Mouse (Mus musculus) forebrain, embryonic 12.5 days (tissue): ENCODE measurements at regions not wholly inside any gene's neighbourhood (a gene's known extent, or its start where the extent isn't known, plus 50 kb on each side); places are given as distances from the start of the nearest gene placed in this dataset.

Source experiments
- ATAC-seq: fragments of 200-750 bp; cut with Nextera tagmentation; 2 replicates; pipeline ENCODE4 v1.8.0; 2017; ENCODE audit warnings: moderate TSS enrichment; ENCODE audit not compliant: low FRiP score
- H3K27ac ChIP-seq: fragments of 300-500 bp; sonication (generic); 2 replicates; pipeline ENCODE4 v1.5.1; 2016; ENCODE audit warnings: mild to moderate bottlenecking
- H3K27me3 ChIP-seq: fragments of 300-500 bp; sonication (generic); 2 replicates; pipeline ENCODE4 v1.6.1; 2016; ENCODE audit warnings: mild to moderate bottlenecking
- H3K36me3 ChIP-seq: fragments of 300-500 bp; sonication (generic); replicated peaks from 2 replicates; pipeline ENCODE4 v1.6.1; 2016; ENCODE audit warnings: mild to moderate bottlenecking
- H3K4me1 ChIP-seq: fragments of 300-500 bp; sonication (generic); 2 replicates; pipeline ENCODE4 v1.6.1; 2016
- H3K4me2 ChIP-seq: fragments of 300-500 bp; sonication (generic); 2 replicates; pipeline ENCODE4 v1.6.1; 2016; ENCODE audit warnings: mild to moderate bottlenecking, moderate library complexity
- H3K4me3 ChIP-seq: fragments of 300-500 bp; sonication (generic); replicated peaks from 2 replicates; pipeline ENCODE4 v1.5.1; 2016; ENCODE audit warnings: mild to moderate bottlenecking
- H3K9ac ChIP-seq: fragments of 300-500 bp; sonication (generic); 2 replicates; pipeline ENCODE4 v1.6.1; 2016; ENCODE audit warnings: mild to moderate bottlenecking
- H3K9me3 ChIP-seq: fragments of 300-500 bp; sonication (generic); 2 replicates; pipeline ENCODE4 v1.6.1; 2016
- WGBS: fragments of 180-500 bp; shearing (Covaris S2); methylation state at CpG from one replicate; pipeline ENCODE4 v1.1.7; 2016; 5-methylcytosine and 5-hydroxymethylcytosine counted together

- 94% methylated on average over 5 of the region's 5 CpGs for WGBS
- no peak for ATAC-seq
Observed at GRCm38 (mm10) chr12:27619616-27620015, 277.2 kb upstream of the Sox11 start.

DNA sequence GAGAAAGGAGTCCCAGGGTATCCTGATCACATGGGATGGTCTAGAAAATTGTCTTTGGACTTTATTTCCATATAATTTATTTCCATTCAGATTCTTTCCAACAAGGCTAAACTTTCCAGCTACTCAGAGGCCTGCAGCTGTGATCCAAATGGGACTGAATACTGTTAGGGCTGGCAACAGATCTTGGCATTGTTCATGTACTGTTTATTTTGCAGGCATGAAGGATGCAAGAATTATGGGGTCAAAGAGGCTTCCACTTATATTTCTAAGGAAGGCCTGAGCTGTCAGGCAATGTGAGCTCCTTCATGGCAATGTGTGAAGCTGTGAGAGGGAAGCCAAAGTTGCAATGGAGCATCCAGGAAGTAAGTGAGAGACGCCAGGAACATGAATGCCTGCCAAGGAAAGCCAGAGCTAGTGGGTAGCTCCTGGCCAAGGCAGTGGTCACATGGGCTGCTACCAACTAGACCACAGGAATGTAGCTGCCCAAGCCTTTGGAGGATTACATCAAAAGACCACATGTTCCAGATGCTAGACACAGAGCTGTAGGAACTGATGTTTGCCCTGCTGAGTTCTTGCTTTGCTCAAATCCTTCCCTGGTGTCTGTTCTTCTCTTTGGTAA, 261.8 kb upstream of the Sox11 start:
- Histone ChIP-seq H3K4me1 (no peaks in the 10 kb centered on the region), H3K36me3 (no peaks in the 10 kb centered on the region), H3K4me3 (no peak overlapping the region), H3K9ac (no peak overlapping the region), H3K4me2 (no peak overlapping the region), H3K9me3 (no peaks in the 10 kb centered on the region), H3K27me3 (no peaks in the 10 kb centered on the region), H3K27ac (no peak overlapping the region)
- 75% methylated on average over 1 of the region's 1 CpGs for WGBS
- no peak for ATAC-seq

More at GRCm38 (mm10) chr12:27619616-27620015, 277.2 kb upstream of the Sox11 start:
- no peak overlapping the region for H3K27ac ChIP-seq
- no peaks in the 10 kb centered on the region for H3K9me3 ChIP-seq
- no peaks in the 10 kb centered on the region for H3K36me3 ChIP-seq
- H3K4me3 ChIP-seq, result no peak overlapping the region
- H3K9ac ChIP-seq, result no peak overlapping the region
- H3K4me1 ChIP-seq, result no peaks in the 10 kb centered on the region
- no peaks in the 10 kb centered on the region for H3K27me3 ChIP-seq
- no peak overlapping the region for H3K4me2 ChIP-seq

DNA sequence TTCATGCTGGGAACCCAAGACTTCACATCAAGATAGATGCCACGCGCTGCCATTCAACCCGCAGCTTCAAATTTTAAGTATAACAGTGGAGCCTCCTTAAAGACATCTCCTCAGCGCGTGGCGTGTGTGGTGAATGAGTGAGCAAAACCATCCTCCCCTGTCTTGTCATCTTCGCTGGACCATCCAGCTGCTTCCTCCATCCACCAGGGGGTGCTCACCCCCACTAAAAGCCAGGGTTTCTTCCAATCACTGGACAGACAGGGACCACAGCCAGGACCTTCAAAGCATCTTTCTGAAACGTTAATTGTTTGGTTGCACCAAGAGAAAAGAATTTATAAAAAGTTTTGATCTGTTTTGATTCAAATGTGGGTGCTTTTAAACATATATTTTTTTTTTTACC, 256.8 kb upstream of the Sox11 start:
- Histone ChIP-seq H3K4me1 (peaks cover 22% of the 10 kb centered on the region), H3K27me3 (no peaks in the 10 kb centered on the region), H3K9me3 (no peaks in the 10 kb centered on the region), H3K4me3 (no peak overlapping the region), H3K36me3 (no peaks in the 10 kb centered on the region), H3K4me2 (no peak overlapping the region), H3K9ac (no peak overlapping the region), H3K27ac (no peak overlapping the region)
- ATAC-seq, result 0 out of 2 replicates have a peak, but pooled peaks have one; percentile 61
- 42% methylated on average over 8 of the region's 8 CpGs for WGBS

- Histone ChIP-seq H3K9me3 (no peaks in the 10 kb centered on the region), H3K4me2 (no peak overlapping the region), H3K4me1 (peaks cover 22% of the 10 kb centered on the region), H3K27ac (peak overlapping the region; percentile 63), H3K9ac (no peak overlapping the region; the same call in 1 of the 2 replicates), H3K4me3 (no peak overlapping the region), H3K27me3 (no peaks in the 10 kb centered on the region), H3K36me3 (no peaks in the 10 kb centered on the region)
- ATAC-seq, result no peak
- 45% methylated on average over 7 of the region's 7 CpGs for WGBS
Observed at GRCm38 (mm10) chr12:27597878-27598277, 255.5 kb upstream of the Sox11 start.

- peaks cover 22% of the 10 kb centered on the region for H3K4me1 ChIP-seq
- H3K27ac ChIP-seq, result peak overlapping the region; percentile 63
- H3K9me3 ChIP-seq, result no peaks in the 10 kb centered on the region
- H3K36me3 ChIP-seq, result no peaks in the 10 kb centered on the region
- ATAC-seq, result no peak
- H3K4me3 ChIP-seq, result no peak overlapping the region
- 37% methylated on average over 3 of the region's 3 CpGs for WGBS
- H3K9ac ChIP-seq, result no peak overlapping the region
- no peaks in the 10 kb centered on the region for H3K27me3 ChIP-seq
- no peak overlapping the region for H3K4me2 ChIP-seq
Observed at GRCm38 (mm10) chr12:27597322-27597721, 254.9 kb upstream of the Sox11 start.

- WGBS, result 60% methylated on average over 2 of the region's 2 CpGs
- Histone ChIP-seq H3K9me3 (no peaks in the 10 kb centered on the region), H3K4me2 (no peak overlapping the region), H3K27me3 (no peaks in the 10 kb centered on the region), H3K36me3 (no peaks in the 10 kb centered on the region), H3K4me1 (peaks cover 22% of the 10 kb centered on the region), H3K27ac (no peak overlapping the region), H3K9ac (no peak overlapping the region), H3K4me3 (no peak overlapping the region)
- ATAC-seq, result no peak
Observed at GRCm38 (mm10) chr12:27595576-27595975, 253.2 kb upstream of the Sox11 start.

GRCm38 (mm10) chr12:27593436-27593835, 251.1 kb upstream of the Sox11 start:
- 56% methylated on average over 1 of the region's 1 CpGs for WGBS
- Histone ChIP-seq H3K4me2 (no peak overlapping the region), H3K4me3 (no peak overlapping the region), H3K9ac (no peak overlapping the region), H3K4me1 (peaks cover 18% of the 10 kb centered on the region), H3K9me3 (no peaks in the 10 kb centered on the region), H3K27ac (no peak overlapping the region), H3K36me3 (no peaks in the 10 kb centered on the region), H3K27me3 (no peaks in the 10 kb centered on the region)
- no peak for ATAC-seq

GRCm38 (mm10) chr12:27576109-27576700, 233.8 kb upstream of the Sox11 start:
- Histone ChIP-seq H3K27ac (peak overlapping the region; percentile 78), H3K4me3 (no peak overlapping the region), H3K9ac (no peak overlapping the region), H3K4me2 (no peak overlapping the region), H3K36me3 (no peaks in the 10 kb centered on the region), H3K9me3 (no peaks in the 10 kb centered on the region), H3K27me3 (no peaks in the 10 kb centered on the region), H3K4me1 (peaks cover 18% of the 10 kb centered on the region)
- WGBS, result 59% methylated on average over 3 of the region's 3 CpGs
- peak; percentile 75 for ATAC-seq

- Histone ChIP-seq H3K27me3 (no peaks in the 10 kb centered on the region), H3K4me1 (peaks cover 18% of the 10 kb centered on the region), H3K9me3 (no peaks in the 10 kb centered on the region), H3K9ac (no peak overlapping the region), H3K4me3 (no peak overlapping the region), H3K4me2 (no peak overlapping the region; the same call in 1 of the 2 replicates), H3K36me3 (no peaks in the 10 kb centered on the region), H3K27ac (peak overlapping the region; percentile 78)
- 24% methylated on average over 7 of the region's 7 CpGs for WGBS
- ATAC-seq, result peak; percentile 83
Observed at GRCm38 (mm10) chr12:27575629-27576028, 233.3 kb upstream of the Sox11 start.

DNA sequence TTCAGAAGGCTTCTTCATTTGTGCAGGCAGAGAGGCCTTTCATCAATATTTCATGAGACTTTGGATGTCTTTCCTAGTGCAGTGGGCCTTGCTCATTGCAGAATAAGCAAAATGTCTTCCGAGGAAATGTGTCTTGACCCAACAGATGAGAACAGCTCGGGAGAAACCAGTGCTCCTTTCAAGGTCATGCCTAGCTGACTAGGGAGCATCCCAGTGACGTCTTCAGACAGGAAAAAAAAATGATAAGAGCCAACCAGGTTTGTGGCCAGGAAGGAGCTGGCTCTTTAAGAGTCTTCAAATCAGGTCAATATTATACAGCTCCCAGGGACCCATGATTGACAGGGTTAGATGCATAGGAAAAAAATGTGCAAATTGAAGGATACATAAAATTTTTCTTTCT, 224.9 kb upstream of the Sox11 start:
- WGBS, result 52% methylated on average over 3 of the region's 3 CpGs
- no peaks in the 10 kb centered on the region for H3K27me3 ChIP-seq
- no peaks in the 10 kb centered on the region for H3K36me3 ChIP-seq
- ATAC-seq, result no peak
- H3K4me1 ChIP-seq, result peaks cover 45% of the 10 kb centered on the region
- H3K4me2 ChIP-seq, result peak overlapping the region; percentile 44
- H3K9ac ChIP-seq, result no peak overlapping the region
- no peaks in the 10 kb centered on the region for H3K9me3 ChIP-seq
- peak overlapping the region; percentile 98 for H3K27ac ChIP-seq
- no peak overlapping the region for H3K4me3 ChIP-seq

- WGBS, result 10% methylated on average over 8 of the region's 8 CpGs
- Histone ChIP-seq H3K9me3 (no peaks in the 10 kb centered on the region), H3K4me1 (peaks cover 45% of the 10 kb centered on the region), H3K27ac (peak overlapping the region; percentile 98), H3K9ac (0 out of 2 replicates have a peak overlapping the region, but pooled peaks have one; percentile 14), H3K36me3 (no peaks in the 10 kb centered on the region), H3K4me3 (peak overlapping the region; percentile 7; the same call in 1 of the 2 replicates), H3K4me2 (peak overlapping the region; percentile 44), H3K27me3 (no peaks in the 10 kb centered on the region)
- peak; percentile 93 for ATAC-seq
Observed at GRCm38 (mm10) chr12:27565965-27566507, 223.7 kb upstream of the Sox11 start.

- WGBS, result 31% methylated on average over 5 of the region's 5 CpGs
- Histone ChIP-seq H3K9ac (no peak overlapping the region), H3K4me3 (no peak overlapping the region), H3K27me3 (no peaks in the 10 kb centered on the region), H3K27ac (peak overlapping the region; percentile 98), H3K9me3 (no peaks in the 10 kb centered on the region), H3K4me2 (no peak overlapping the region), H3K4me1 (peaks cover 45% of the 10 kb centered on the region), H3K36me3 (no peaks in the 10 kb centered on the region)
- no peak for ATAC-seq
Observed at GRCm38 (mm10) chr12:27564641-27565306, 222.4 kb upstream of the Sox11 start.
